Mouse (Mus musculus) kidney, adult 2 months (tissue): ENCODE results near the gene Sema4d.
"Not testable (repeated sequence)": the region's sequence is repeated elsewhere in the genome, so short reads cannot be mapped to it uniquely, and the experiment has no call there.

Experiments
- CTCF ChIP-seq: fragments of 200-500 bp; conservative IDR thresholded peaks from 2 replicates; pipeline ENCODE4 v1.5.1; 2011; ENCODE audit warnings: low read depth, mild to moderate bottlenecking, control low read depth, low read length, moderate library complexity, mixed read lengths; ENCODE audit not compliant: insufficient read depth, insufficient read length
- POLR2A ChIP-seq: fragments of 200-500 bp; IDR thresholded peaks from one replicate; pipeline ENCODE4 v1.6.1; 2011; ENCODE audit warnings: low read depth, low read length, control low read depth

GRCm38 (mm10) chr13:51835208-51835607 is 41.7 kb upstream of the Sema4d start:
- TF ChIP-seq CTCF, POLR2A: not testable (repeated sequence)
